Mouse (Mus musculus) activated CD4-positive, CD25-positive, alpha-beta regulatory T cell, adult 4 months (primary cell): ENCODE data around the gene Prss56. TPM values are rescaled to one million over a fixed set of nuclear protein-coding genes. Genes with fewer than 3 reads are reported as not detected.

ENCODE experiments used
- polyA plus RNA-seq, 2 experiments: library from polyadenylated mRNA; unstranded; fragments of 100-300 nt; shearing (Covaris generic); gene quantifications; one replicate each; pipeline ENCODE4 v1.2.1; 2017

Prss56 gene
- polyA plus RNA-seq, 2 experiments from 2014 or later, result not detected

Other genes starting within 250 kb of the Prss56 start
- not detected for gene Alppl2, start 93.4 kb upstream of the Prss56 start, polyA plus RNA-seq
- not detected for gene Alpi, start 81.7 kb upstream of the Prss56 start, polyA plus RNA-seq
- not detected for gene Akp3, start 58.3 kb upstream of the Prss56 start, polyA plus RNA-seq
- under 1 TPM in 1 of 2 experiments, not detected in 1; 0.36 TPM for gene Ecel1, start 26.8 kb upstream of the Prss56 start, polyA plus RNA-seq
- not detected for gene Chrnd, start 7.3 kb downstream of the Prss56 start, polyA plus RNA-seq
- not detected for gene Chrng, start 21.3 kb downstream of the Prss56 start, polyA plus RNA-seq
- 100 to 1,000 TPM; 128 to 155 TPM for gene Eif4e2, start 30.6 kb downstream of the Prss56 start, polyA plus RNA-seq
- not detected for gene Efhd1, start 81.0 kb downstream of the Prss56 start, polyA plus RNA-seq
- 10 to 100 TPM; 49.9 to 58.1 TPM for gene Gigyf2, start 143.7 kb downstream of the Prss56 start, polyA plus RNA-seq
- gene Kcnj13, start 211.4 kb downstream of the Prss56 start, polyA plus RNA-seq, result 1 to 10 TPM in 1 of 2 experiments, under 1 TPM in 1; 0.82 to 1.1 TPM